Mouse (Mus musculus): ENCODE data around the gene Actg1. TPM values are rescaled to one million over a fixed set of nuclear protein-coding genes. Genes with fewer than 3 reads are reported as not detected.

Actg1 gene
- polyA plus RNA-seq, 1 experiment = 951 TPM

- no peaks in the 10 kb centered on the region for H3K27me3 ChIP-seq (ENCODE audit: control insufficient read depth, insufficient read depth, low read length)
- no peaks in the 10 kb centered on the region for H3K36me3 ChIP-seq (ENCODE audit: control insufficient read depth, insufficient read depth, low read length)
- no peak overlapping the region for H3K4me3 ChIP-seq (ENCODE audit: extremely low read depth, insufficient read depth, insufficient read length)
- H3K4me1 ChIP-seq (ENCODE audit: control insufficient read depth, insufficient read depth, insufficient read length) = no peaks in the 10 kb centered on the region
- H3K27ac ChIP-seq (ENCODE audit: insufficient read depth, low read length) = no peak overlapping the region
- WGBS = 89% methylated on average over 5 of the region's 5 CpGs
- no peak for TF ChIP-seq POLR2A (IDR thresholded peaks at IDR 0.05; ENCODE audit: low read depth, low read length)
- TF ChIP-seq CTCF (IDR thresholded peaks at IDR 0.05; ENCODE audit: extremely low read depth, insufficient read depth, insufficient read length, insufficient replicate concordance) = no peak
- DNase-seq (ENCODE audit: low read depth in 1 of 2, low spot score in 2 of 2) = no peak
These were observed 12.4 kb upstream of the Actg1 start for GRCm38 (mm10) chr11:120360755-120361154.

- H3K4me3 ChIP-seq (ENCODE audit: extremely low read depth, insufficient read depth, insufficient read length) = no peak overlapping the region
- no peaks in the 10 kb centered on the region for H3K36me3 ChIP-seq (ENCODE audit: control insufficient read depth, insufficient read depth, low read length)
- no peaks in the 10 kb centered on the region for H3K4me1 ChIP-seq (ENCODE audit: control insufficient read depth, insufficient read depth, insufficient read length)
- no peak for DNase-seq (ENCODE audit: low read depth in 1 of 2, low spot score in 2 of 2)
- H3K27me3 ChIP-seq (ENCODE audit: control insufficient read depth, insufficient read depth, low read length) = no peaks in the 10 kb centered on the region
- TF ChIP-seq POLR2A (IDR thresholded peaks at IDR 0.05; ENCODE audit: low read depth, low read length) (no peak), CTCF (IDR thresholded peaks at IDR 0.05; ENCODE audit: extremely low read depth, insufficient read depth, insufficient read length, insufficient replicate concordance) (no peak)
- no peak overlapping the region for H3K27ac ChIP-seq (ENCODE audit: insufficient read depth, low read length)
- WGBS = 45% methylated on average over 8 of the region's 8 CpGs
These were observed 11.7 kb upstream of the Actg1 start for GRCm38 (mm10) chr11:120360062-120360461.

- Histone ChIP-seq H3K27ac (ENCODE audit: insufficient read depth, low read length) (no peak overlapping the region), H3K36me3 (ENCODE audit: control insufficient read depth, insufficient read depth, low read length) (no peaks in the 10 kb centered on the region), H3K4me1 (ENCODE audit: control insufficient read depth, insufficient read depth, insufficient read length) (no peaks in the 10 kb centered on the region), H3K4me3 (ENCODE audit: extremely low read depth, insufficient read depth, insufficient read length) (no peak overlapping the region), H3K27me3 (ENCODE audit: control insufficient read depth, insufficient read depth, low read length) (no peaks in the 10 kb centered on the region)
- TF ChIP-seq CTCF (IDR thresholded peaks at IDR 0.05; ENCODE audit: extremely low read depth, insufficient read depth, insufficient read length, insufficient replicate concordance) (no peak), POLR2A (IDR thresholded peaks at IDR 0.05; ENCODE audit: low read depth, low read length) (no peak)
- no peak for DNase-seq (ENCODE audit: low read depth in 1 of 2, low spot score in 2 of 2)
- WGBS = 89% methylated on average over 6 of the region's 6 CpGs
These were observed 11.0 kb upstream of the Actg1 start for GRCm38 (mm10) chr11:120359391-120359790.

GRCm38 (mm10) chr11:120357791-120358401 lies 9.6 kb upstream of the Actg1 start:
- no peak for DNase-seq (ENCODE audit: low read depth in 1 of 2, low spot score in 2 of 2)
- no peaks in the 10 kb centered on the region for H3K36me3 ChIP-seq (ENCODE audit: control insufficient read depth, insufficient read depth, low read length)
- WGBS = 35% methylated on average over 10 of the region's 10 CpGs
- H3K27ac ChIP-seq (ENCODE audit: insufficient read depth, low read length) = no peak overlapping the region
- no peaks in the 10 kb centered on the region for H3K27me3 ChIP-seq (ENCODE audit: control insufficient read depth, insufficient read depth, low read length)
- H3K4me3 ChIP-seq (ENCODE audit: extremely low read depth, insufficient read depth, insufficient read length) = no peak overlapping the region
- H3K4me1 ChIP-seq (ENCODE audit: control insufficient read depth, insufficient read depth, insufficient read length) = no peaks in the 10 kb centered on the region; the same call in 1 of the 2 replicates
- TF ChIP-seq CTCF (IDR thresholded peaks at IDR 0.05; ENCODE audit: extremely low read depth, insufficient read depth, insufficient read length, insufficient replicate concordance) = no peak
- no peak for TF ChIP-seq POLR2A (IDR thresholded peaks at IDR 0.05; ENCODE audit: low read depth, low read length)

GRCm38 (mm10) chr11:120356900-120357299 lies 8.6 kb upstream of the Actg1 start:
- H3K27me3 ChIP-seq (ENCODE audit: control insufficient read depth, insufficient read depth, low read length) = no peaks in the 10 kb centered on the region
- no peak overlapping the region for H3K27ac ChIP-seq (ENCODE audit: insufficient read depth, low read length)
- DNase-seq (ENCODE audit: low read depth in 1 of 2, low spot score in 2 of 2) = no peak
- H3K4me1 ChIP-seq (ENCODE audit: control insufficient read depth, insufficient read depth, insufficient read length) = no peaks in the 10 kb centered on the region; the same call in 1 of the 2 replicates
- no peak for TF ChIP-seq CTCF (IDR thresholded peaks at IDR 0.05; ENCODE audit: extremely low read depth, insufficient read depth, insufficient read length, insufficient replicate concordance)
- no peak for TF ChIP-seq POLR2A (IDR thresholded peaks at IDR 0.05; ENCODE audit: low read depth, low read length)
- WGBS = 92% methylated on average over 4 of the region's 4 CpGs
- H3K4me3 ChIP-seq (ENCODE audit: extremely low read depth, insufficient read depth, insufficient read length) = no peak overlapping the region
- H3K36me3 ChIP-seq (ENCODE audit: control insufficient read depth, insufficient read depth, low read length) = no peaks in the 10 kb centered on the region

GRCm38 (mm10) chr11:120356319-120356840 lies 8.0 kb upstream of the Actg1 start:
- 91% methylated on average over 15 of the region's 15 CpGs for WGBS
- no peaks in the 10 kb centered on the region for H3K27me3 ChIP-seq (ENCODE audit: control insufficient read depth, insufficient read depth, low read length)
- H3K36me3 ChIP-seq (ENCODE audit: control insufficient read depth, insufficient read depth, low read length) = no peaks in the 10 kb centered on the region
- no peak overlapping the region for H3K27ac ChIP-seq (ENCODE audit: insufficient read depth, low read length)
- no peak overlapping the region for H3K4me3 ChIP-seq (ENCODE audit: extremely low read depth, insufficient read depth, insufficient read length)
- DNase-seq (ENCODE audit: low read depth in 1 of 2, low spot score in 2 of 2) = no peak
- TF ChIP-seq POLR2A (IDR thresholded peaks at IDR 0.05; ENCODE audit: low read depth, low read length) (no peak), CTCF (IDR thresholded peaks at IDR 0.05; ENCODE audit: extremely low read depth, insufficient read depth, insufficient read length, insufficient replicate concordance) (no peak)
- H3K4me1 ChIP-seq (ENCODE audit: control insufficient read depth, insufficient read depth, insufficient read length) = no peaks in the 10 kb centered on the region; the same call in 1 of the 2 replicates
